Mouse (Mus musculus): ENCODE measurements around the gene Adgra1.

DNA sequence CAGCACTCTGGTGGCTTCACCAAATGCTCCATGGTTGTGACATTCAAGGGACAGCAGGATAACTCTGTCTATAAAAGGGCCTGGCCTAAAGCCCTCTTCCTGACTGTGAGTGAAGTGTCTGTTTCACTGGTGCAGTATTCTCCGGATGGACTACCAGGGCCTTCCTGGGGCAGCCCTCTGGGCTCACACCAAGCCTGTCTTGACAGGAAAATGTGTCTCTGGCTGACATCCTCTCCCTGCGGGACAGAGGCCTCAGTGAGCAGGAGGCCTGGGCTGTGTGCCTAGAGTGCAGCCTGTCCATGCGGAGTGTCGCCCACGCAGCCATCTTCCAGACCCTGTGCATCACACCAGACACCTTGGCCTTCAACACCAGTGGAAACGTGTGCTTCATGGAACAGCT is 66.9 kb downstream of the Adgra1 start:
- TF ChIP-seq EP300 (IDR thresholded peaks at IDR 0.05; ENCODE audit: low read depth) = no peak
- no peak for TF ChIP-seq CTCF (IDR thresholded peaks at IDR 0.05; ENCODE audit: low read depth)

All from heart, postnatal 0 days (tissue).